Mouse (Mus musculus): Measurements from ENCODE around the gene Jmjd7. TPM values are rescaled to one million over a fixed set of nuclear protein-coding genes. Genes with fewer than 3 reads are reported as not detected.

Jmjd7 gene
- total and polyA plus RNA-seq, 3 experiments = 0.66 to 3.7 (median 3.2) TPM

- Histone ChIP-seq H3K9me3 (replicated peaks) (no peaks in the 10 kb centered on the region), H3K36me3 (replicated peaks) (peaks cover 40% of the 10 kb centered on the region), H3K4me3 (ENCODE audit: low read depth, low read length) (no peak overlapping the region), H3K4me1 (ENCODE audit: insufficient read depth, low read depth, low read length) (no peaks in the 10 kb centered on the region), H3K27me3 (ENCODE audit: insufficient read depth, low read length) (no peaks in the 10 kb centered on the region)
- ATAC-seq (ENCODE audit: extremely low read depth, insufficient number of reproducible peaks, low FRiP score, poor library complexity, severe bottlenecking) = no peak
- DNase-seq (ENCODE audit: low spot score) = no peak
- no peak for TF ChIP-seq CTCF (IDR thresholded peaks at IDR 0.05; ENCODE audit: low read depth, low read length)
- no peak for TF ChIP-seq GATA2 (IDR thresholded peaks at IDR 0.05; ENCODE audit: borderline replicate concordance, low read depth, low read length)
- no peak for TF ChIP-seq POLR2AphosphoS5 (IDR thresholded peaks at IDR 0.05; ENCODE audit: insufficient replicate concordance, low read depth, low read length)
- TF ChIP-seq GATA1 (IDR thresholded peaks at IDR 0.05; ENCODE audit: borderline replicate concordance, low read length) = no peak
- TF ChIP-seq TAL1 (conservative IDR thresholded peaks at IDR 0.05; ENCODE audit: low read depth, low read length) = no peak
Measured at GRCm38 (mm10) chr2:120007680-120008210, 19.5 kb upstream of the Jmjd7 start.

- no peaks in the 10 kb centered on the region for H3K9me3 ChIP-seq (replicated peaks)
- no peak overlapping the region for H3K4me3 ChIP-seq (ENCODE audit: low read depth, low read length)
- TF ChIP-seq GATA2 (IDR thresholded peaks at IDR 0.05; ENCODE audit: borderline replicate concordance, low read depth, low read length) (no peak), POLR2AphosphoS5 (IDR thresholded peaks at IDR 0.05; ENCODE audit: insufficient replicate concordance, low read depth, low read length) (no peak), GATA1 (IDR thresholded peaks at IDR 0.05; ENCODE audit: borderline replicate concordance, low read length) (no peak), CTCF (IDR thresholded peaks at IDR 0.05; ENCODE audit: low read depth, low read length) (no peak), TAL1 (conservative IDR thresholded peaks at IDR 0.05; ENCODE audit: low read depth, low read length) (no peak)
- no peak for ATAC-seq (ENCODE audit: extremely low read depth, insufficient number of reproducible peaks, low FRiP score, poor library complexity, severe bottlenecking)
- no peaks in the 10 kb centered on the region for H3K27me3 ChIP-seq (ENCODE audit: insufficient read depth, low read length)
- peaks cover 49% of the 10 kb centered on the region for H3K36me3 ChIP-seq (replicated peaks)
- H3K4me1 ChIP-seq (ENCODE audit: insufficient read depth, low read depth, low read length) = no peaks in the 10 kb centered on the region
- DNase-seq (ENCODE audit: low spot score) = no peak
Measured at GRCm38 (mm10) chr2:120008672-120009071, 18.6 kb upstream of the Jmjd7 start.

- Histone ChIP-seq H3K4me3 (ENCODE audit: low read depth, low read length) (no peak overlapping the region), H3K36me3 (replicated peaks) (peaks cover 61% of the 10 kb centered on the region), H3K9me3 (replicated peaks) (no peaks in the 10 kb centered on the region), H3K27me3 (ENCODE audit: insufficient read depth, low read length) (no peaks in the 10 kb centered on the region), H3K4me1 (ENCODE audit: insufficient read depth, low read depth, low read length) (no peaks in the 10 kb centered on the region)
- ATAC-seq (ENCODE audit: extremely low read depth, insufficient number of reproducible peaks, low FRiP score, poor library complexity, severe bottlenecking) (no peak), DNase-seq (ENCODE audit: low spot score) (peak; percentile 60)
- no peak for TF ChIP-seq GATA1 (IDR thresholded peaks at IDR 0.05; ENCODE audit: borderline replicate concordance, low read length)
- TF ChIP-seq CTCF (IDR thresholded peaks at IDR 0.05; ENCODE audit: low read depth, low read length) = peak; percentile 38; the same call in 1 of the 2 replicates
- TF ChIP-seq POLR2AphosphoS5 (IDR thresholded peaks at IDR 0.05; ENCODE audit: insufficient replicate concordance, low read depth, low read length) = no peak
- TF ChIP-seq GATA2 (IDR thresholded peaks at IDR 0.05; ENCODE audit: borderline replicate concordance, low read depth, low read length) = no peak
- TF ChIP-seq TAL1 (conservative IDR thresholded peaks at IDR 0.05; ENCODE audit: low read depth, low read length) = no peak
Measured at GRCm38 (mm10) chr2:120011462-120012200, 15.7 kb upstream of the Jmjd7 start.

- no peak for DNase-seq (ENCODE audit: low spot score)
- no peaks in the 10 kb centered on the region for H3K4me1 ChIP-seq (ENCODE audit: insufficient read depth, low read depth, low read length)
- TF ChIP-seq POLR2AphosphoS5 (IDR thresholded peaks at IDR 0.05; ENCODE audit: insufficient replicate concordance, low read depth, low read length) = no peak
- no peak for TF ChIP-seq GATA1 (IDR thresholded peaks at IDR 0.05; ENCODE audit: borderline replicate concordance, low read length)
- TF ChIP-seq CTCF (IDR thresholded peaks at IDR 0.05; ENCODE audit: low read depth, low read length) = no peak
- no peak for TF ChIP-seq TAL1 (conservative IDR thresholded peaks at IDR 0.05; ENCODE audit: low read depth, low read length)
Measured at GRCm38 (mm10) chr2:120012924-120013323, 14.4 kb upstream of the Jmjd7 start.

GRCm38 (mm10) chr2:120013831-120014486, 13.3 kb upstream of the Jmjd7 start:
- ATAC-seq (ENCODE audit: extremely low read depth, insufficient number of reproducible peaks, low FRiP score, poor library complexity, severe bottlenecking) (no peak), DNase-seq (ENCODE audit: low spot score) (no peak)
- Histone ChIP-seq H3K9me3 (replicated peaks) (no peaks in the 10 kb centered on the region), H3K36me3 (replicated peaks) (peaks cover 75% of the 10 kb centered on the region), H3K4me3 (ENCODE audit: low read depth, low read length) (no peak overlapping the region), H3K27me3 (ENCODE audit: insufficient read depth, low read length) (no peaks in the 10 kb centered on the region), H3K4me1 (ENCODE audit: insufficient read depth, low read depth, low read length) (no peaks in the 10 kb centered on the region)
- no peak for TF ChIP-seq CTCF (IDR thresholded peaks at IDR 0.05; ENCODE audit: low read depth, low read length)
- no peak for TF ChIP-seq POLR2AphosphoS5 (IDR thresholded peaks at IDR 0.05; ENCODE audit: insufficient replicate concordance, low read depth, low read length)
- no peak for TF ChIP-seq GATA2 (IDR thresholded peaks at IDR 0.05; ENCODE audit: borderline replicate concordance, low read depth, low read length)
- no peak for TF ChIP-seq GATA1 (IDR thresholded peaks at IDR 0.05; ENCODE audit: borderline replicate concordance, low read length)
- no peak for TF ChIP-seq TAL1 (conservative IDR thresholded peaks at IDR 0.05; ENCODE audit: low read depth, low read length)

More at GRCm38 (mm10) chr2:120012924-120013323, 14.4 kb upstream of the Jmjd7 start:
- H3K36me3 ChIP-seq (replicated peaks) = peaks cover 67% of the 10 kb centered on the region
- no peaks in the 10 kb centered on the region for H3K27me3 ChIP-seq (ENCODE audit: insufficient read depth, low read length)
- H3K9me3 ChIP-seq (replicated peaks) = no peaks in the 10 kb centered on the region
- ATAC-seq (ENCODE audit: extremely low read depth, insufficient number of reproducible peaks, low FRiP score, poor library complexity, severe bottlenecking) = no peak
- no peak overlapping the region for H3K4me3 ChIP-seq (ENCODE audit: low read depth, low read length)

- no peaks in the 10 kb centered on the region for H3K4me1 ChIP-seq (ENCODE audit: insufficient read depth, low read depth, low read length)
- peaks cover 80% of the 10 kb centered on the region for H3K36me3 ChIP-seq (replicated peaks)
- no peak overlapping the region for H3K4me3 ChIP-seq (ENCODE audit: low read depth, low read length)
- ATAC-seq (ENCODE audit: extremely low read depth, insufficient number of reproducible peaks, low FRiP score, poor library complexity, severe bottlenecking) = no peak
- no peaks in the 10 kb centered on the region; the same call in 1 of the 2 replicates for H3K27me3 ChIP-seq (ENCODE audit: insufficient read depth, low read length)
- no peak for DNase-seq (ENCODE audit: low spot score)
- TF ChIP-seq GATA2 (IDR thresholded peaks at IDR 0.05; ENCODE audit: borderline replicate concordance, low read depth, low read length) = no peak
- TF ChIP-seq TAL1 (conservative IDR thresholded peaks at IDR 0.05; ENCODE audit: low read depth, low read length) = no peak
- no peak for TF ChIP-seq POLR2AphosphoS5 (IDR thresholded peaks at IDR 0.05; ENCODE audit: insufficient replicate concordance, low read depth, low read length)
- no peak for TF ChIP-seq CTCF (IDR thresholded peaks at IDR 0.05; ENCODE audit: low read depth, low read length)
- no peak for TF ChIP-seq GATA1 (IDR thresholded peaks at IDR 0.05; ENCODE audit: borderline replicate concordance, low read length)
- H3K9me3 ChIP-seq (replicated peaks) = no peaks in the 10 kb centered on the region
Measured at GRCm38 (mm10) chr2:120015882-120016281, 11.4 kb upstream of the Jmjd7 start.
